Mouse (Mus musculus) liver, adult 10 weeks (tissue): ENCODE data around the gene Klk15. TPM values are rescaled to one million over a fixed set of nuclear protein-coding genes. Genes with fewer than 3 reads are reported as not detected.

ENCODE experiments used
- polyA plus RNA-seq: library from polyadenylated mRNA; stranded (reverse); fragments of 350-450 nt; fragmentation: Illumina TruSeq; extraction: RNeasy Lipid Tissue Mini Kit (QIAGEN cat#74804); gene quantifications from one replicate; pipeline ENCODE4 v1.2.3, GENCODE M21; 2014; ENCODE audit warnings: low read depth, low replicate concordance

Klk15 gene
- not detected for polyA plus RNA-seq

DNA sequence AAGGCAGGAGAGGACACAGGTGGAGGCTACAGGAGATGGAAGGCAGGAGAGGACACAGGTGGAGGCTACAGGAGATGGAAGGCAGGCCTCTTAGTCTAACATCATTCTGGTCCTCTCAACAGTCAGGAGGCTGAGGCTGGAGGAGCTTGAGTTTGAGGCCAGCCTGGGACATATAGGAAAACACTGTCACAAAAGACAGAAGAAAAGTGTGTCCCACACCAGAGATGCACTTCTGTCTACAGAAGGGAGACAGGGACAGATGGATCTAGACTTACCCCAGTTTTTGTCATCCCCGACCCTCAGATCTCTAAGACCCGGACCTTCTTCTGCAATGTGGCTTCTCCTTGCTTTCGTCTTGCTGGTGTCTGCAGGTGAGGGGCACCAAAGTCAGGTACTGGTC lies at the start of gene Klk15:
Gene Klk15 (plus strand): TSS at position 301 of the 400 bp plus-strand sequence.

DNA sequence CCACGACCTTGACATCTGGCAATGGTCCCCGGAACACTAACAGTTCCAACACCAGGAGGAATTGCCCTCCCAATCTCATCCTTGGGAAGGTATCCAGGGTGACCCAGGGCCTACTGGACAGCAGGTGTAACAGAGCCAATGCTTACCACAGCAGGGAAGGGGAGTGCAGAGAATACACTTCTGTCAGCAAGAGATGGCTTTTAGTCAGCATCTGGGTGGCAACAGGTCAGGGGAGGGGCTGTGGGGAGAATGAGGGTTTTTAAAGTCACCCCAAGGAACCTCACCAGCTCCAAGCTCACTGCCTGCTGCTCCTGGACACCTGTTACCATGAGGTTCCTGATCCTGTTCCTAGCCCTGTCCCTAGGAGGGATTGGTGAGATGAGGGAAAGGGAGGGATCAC lies 16.8 kb downstream of the Klk15 start, which contains the start of gene Klk1b8:
Gene Klk1b8 (plus strand): TSS at position 301 of the 400 bp plus-strand sequence.

DNA sequence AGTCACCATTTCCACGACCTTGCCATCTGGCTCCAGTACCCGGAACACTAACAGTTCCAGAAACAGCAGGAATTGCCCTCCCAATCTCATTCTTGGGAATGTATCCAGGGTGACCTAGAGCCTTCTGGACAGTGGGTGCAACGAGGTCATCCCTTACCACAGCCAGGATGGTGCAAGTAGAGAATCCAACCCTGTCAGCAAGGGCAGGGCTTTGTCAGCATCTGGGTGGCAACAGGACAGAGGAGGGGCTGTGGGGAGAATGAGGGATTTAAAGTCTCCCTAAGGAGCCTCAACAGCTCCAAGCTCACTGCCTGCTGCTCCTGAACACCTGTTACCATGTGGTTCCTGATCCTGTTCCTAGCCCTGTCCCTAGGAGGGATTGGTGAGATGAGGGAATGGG lies 32.9 kb downstream of the Klk15 start, which contains the start of gene Klk1b1:
Gene Klk1b1 (plus strand): TSS at position 301 of the 400 bp plus-strand sequence.

DNA sequence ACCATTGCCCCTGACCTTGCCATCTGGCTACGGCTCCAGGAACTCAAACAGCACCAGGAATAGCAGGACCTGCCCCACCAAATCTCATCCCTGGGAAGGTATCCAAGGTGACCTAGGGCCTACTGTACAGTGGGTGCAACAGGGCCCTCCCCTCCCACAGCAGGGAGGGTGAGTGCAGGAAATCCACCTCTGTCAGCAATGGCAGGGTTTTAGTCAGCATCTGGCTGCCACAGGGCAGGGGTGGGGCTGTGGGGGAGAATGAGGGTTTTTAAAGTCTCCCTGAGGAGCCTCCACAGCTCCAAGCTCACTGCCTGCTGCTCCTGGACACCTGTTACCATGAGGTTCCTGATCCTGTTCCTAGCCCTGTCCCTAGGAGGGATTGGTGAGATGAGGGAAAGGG lies 42.2 kb downstream of the Klk15 start, which contains the start of gene Klk1b9:
Gene Klk1b9 (plus strand): TSS at position 301 of the 400 bp plus-strand sequence.

Other genes starting within 250 kb of the Klk15 start
- not detected for gene Klk14, start 243.3 kb upstream of the Klk15 start, polyA plus RNA-seq
- not detected for gene Klk13, start 221.2 kb upstream of the Klk15 start, polyA plus RNA-seq
- gene Klk12, start 164.8 kb upstream of the Klk15 start, polyA plus RNA-seq, result not detected
- not detected for gene Klk11, start 159.1 kb upstream of the Klk15 start, polyA plus RNA-seq
- gene Klk10, start 152.7 kb upstream of the Klk15 start, polyA plus RNA-seq, result not detected
- not detected for gene Klk9, start 141.8 kb upstream of the Klk15 start, polyA plus RNA-seq
- not detected for gene Klk8, start 136.2 kb upstream of the Klk15 start, polyA plus RNA-seq
- gene Klk7, start 122.4 kb upstream of the Klk15 start, polyA plus RNA-seq, result not detected
- not detected for gene Klk6, start 109.2 kb upstream of the Klk15 start, polyA plus RNA-seq
- not detected for gene Klk5, start 91.8 kb upstream of the Klk15 start, polyA plus RNA-seq
- not detected for gene Klk4, start 52.6 kb upstream of the Klk15 start, polyA plus RNA-seq
- not detected for gene Klk1b8, start 16.9 kb downstream of the Klk15 start, polyA plus RNA-seq
- gene Klk1b1, start 33.0 kb downstream of the Klk15 start, polyA plus RNA-seq, result not detected
- gene Klk1b9, start 42.3 kb downstream of the Klk15 start, polyA plus RNA-seq, result not detected
- not detected for gene Klk1b11, start 62.1 kb downstream of the Klk15 start, polyA plus RNA-seq
- gene Klk1b26, start 78.4 kb downstream of the Klk15 start, polyA plus RNA-seq, result not detected
- not detected for gene Klk1b27, start 118.5 kb downstream of the Klk15 start, polyA plus RNA-seq
- gene Klk1b21, start 168.6 kb downstream of the Klk15 start, polyA plus RNA-seq, result not detected
- gene Klk1b22, start 178.9 kb downstream of the Klk15 start, polyA plus RNA-seq, result not detected
- not detected for gene Klk1b16, start 203.0 kb downstream of the Klk15 start, polyA plus RNA-seq